Mouse (Mus musculus) heart, postnatal 0 days (tissue): ENCODE measurements around the gene Car12.

Experiments used
- CTCF ChIP-seq: IDR thresholded peaks from 2 replicates; pipeline ENCODE4 v1.5.1; 2016; ENCODE audit warnings: antibody characterized with exemption, control low read depth, low read depth
- EP300 ChIP-seq: IDR thresholded peaks from 2 replicates; pipeline ENCODE4 v1.6.1; 2016; ENCODE audit warnings: antibody characterized with exemption, low read depth

- TF ChIP-seq CTCF (no peak), EP300 (no peak)
Measured at GRCm38 (mm10) chr9:66730556-66730955, 17.1 kb downstream of the Car12 start.
